Mouse (Mus musculus): ENCODE measurements at regions not wholly inside any gene's neighbourhood (a gene's known extent, or its start where the extent isn't known, plus 50 kb on each side); places are given as distances from the start of the nearest gene placed in this dataset.

GRCm38 (mm10) chr3:21739720-21740119 is 336.7 kb upstream of the Tbl1xr1 start:
- Histone ChIP-seq H3K4me3 (ENCODE audit: insufficient read depth, low read length) (no peak overlapping the region), H3K4me1 (ENCODE audit: control insufficient read depth, insufficient read depth, low read length) (no peaks in the 10 kb centered on the region), H3K27ac (ENCODE audit: insufficient read depth, low read depth, low read length) (no peak overlapping the region)
- TF ChIP-seq POLR2A (IDR thresholded peaks at IDR 0.05; ENCODE audit: borderline replicate concordance, low read depth, low read length): no peak
- no peak for TF ChIP-seq CTCF (IDR thresholded peaks at IDR 0.05; ENCODE audit: low read depth, low read length)

- Histone ChIP-seq H3K4me3 (ENCODE audit: insufficient read depth, low read length) (no peak overlapping the region), H3K27ac (ENCODE audit: insufficient read depth, low read depth, low read length) (no peak overlapping the region), H3K4me1 (ENCODE audit: control insufficient read depth, insufficient read depth, low read length) (no peaks in the 10 kb centered on the region)
- TF ChIP-seq POLR2A (IDR thresholded peaks at IDR 0.05; ENCODE audit: borderline replicate concordance, low read depth, low read length) (no peak), CTCF (IDR thresholded peaks at IDR 0.05; ENCODE audit: low read depth, low read length) (no peak)
Measured at GRCm38 (mm10) chr3:21744107-21744506, 332.3 kb upstream of the Tbl1xr1 start.

- no peak overlapping the region for H3K4me3 ChIP-seq (ENCODE audit: insufficient read depth, low read length)
- H3K27ac ChIP-seq (ENCODE audit: insufficient read depth, low read depth, low read length): no peak overlapping the region
- TF ChIP-seq CTCF (IDR thresholded peaks at IDR 0.05; ENCODE audit: low read depth, low read length): no peak
- TF ChIP-seq POLR2A (IDR thresholded peaks at IDR 0.05; ENCODE audit: borderline replicate concordance, low read depth, low read length): no peak
- H3K4me1 ChIP-seq (ENCODE audit: control insufficient read depth, insufficient read depth, low read length): peaks cover 8% of the 10 kb centered on the region
Measured at GRCm38 (mm10) chr3:21760516-21761218, 315.8 kb upstream of the Tbl1xr1 start.

GRCm38 (mm10) chr3:21761219-21761600 is 315.2 kb upstream of the Tbl1xr1 start:
- H3K27ac ChIP-seq (ENCODE audit: insufficient read depth, low read depth, low read length): no peak overlapping the region
- no peak for TF ChIP-seq CTCF (IDR thresholded peaks at IDR 0.05; ENCODE audit: low read depth, low read length)
- no peak for TF ChIP-seq POLR2A (IDR thresholded peaks at IDR 0.05; ENCODE audit: borderline replicate concordance, low read depth, low read length)

GRCm38 (mm10) chr3:21761909-21762308 is 314.5 kb upstream of the Tbl1xr1 start:
- no peak overlapping the region for H3K4me3 ChIP-seq (ENCODE audit: insufficient read depth, low read length)
- no peak for TF ChIP-seq CTCF (IDR thresholded peaks at IDR 0.05; ENCODE audit: low read depth, low read length)
- no peak for TF ChIP-seq POLR2A (IDR thresholded peaks at IDR 0.05; ENCODE audit: borderline replicate concordance, low read depth, low read length)
- H3K4me1 ChIP-seq (ENCODE audit: control insufficient read depth, insufficient read depth, low read length): peaks cover 8% of the 10 kb centered on the region
- no peak overlapping the region for H3K27ac ChIP-seq (ENCODE audit: insufficient read depth, low read depth, low read length)

More at GRCm38 (mm10) chr3:21761219-21761600, 315.2 kb upstream of the Tbl1xr1 start:
- Histone ChIP-seq H3K4me3 (ENCODE audit: insufficient read depth, low read length) (no peak overlapping the region), H3K4me1 (ENCODE audit: control insufficient read depth, insufficient read depth, low read length) (peaks cover 8% of the 10 kb centered on the region)

GRCm38 (mm10) chr3:21768081-21768480 is 308.4 kb upstream of the Tbl1xr1 start:
- no peaks in the 10 kb centered on the region for H3K4me1 ChIP-seq (ENCODE audit: control insufficient read depth, insufficient read depth, low read length)
- TF ChIP-seq CTCF (IDR thresholded peaks at IDR 0.05; ENCODE audit: low read depth, low read length) (no peak), POLR2A (IDR thresholded peaks at IDR 0.05; ENCODE audit: borderline replicate concordance, low read depth, low read length) (no peak)
- H3K27ac ChIP-seq (ENCODE audit: insufficient read depth, low read depth, low read length): no peak overlapping the region
- H3K4me3 ChIP-seq (ENCODE audit: insufficient read depth, low read length): no peak overlapping the region

- H3K4me3 ChIP-seq (ENCODE audit: insufficient read depth, low read length): no peak overlapping the region
- H3K27ac ChIP-seq (ENCODE audit: insufficient read depth, low read depth, low read length): no peak overlapping the region
- no peaks in the 10 kb centered on the region for H3K4me1 ChIP-seq (ENCODE audit: control insufficient read depth, insufficient read depth, low read length)
- TF ChIP-seq POLR2A (IDR thresholded peaks at IDR 0.05; ENCODE audit: borderline replicate concordance, low read depth, low read length): no peak
- no peak for TF ChIP-seq CTCF (IDR thresholded peaks at IDR 0.05; ENCODE audit: low read depth, low read length)
Measured at GRCm38 (mm10) chr3:21769920-21770547, 306.4 kb upstream of the Tbl1xr1 start.

- Histone ChIP-seq H3K27ac (ENCODE audit: insufficient read depth, low read depth, low read length) (no peak overlapping the region), H3K4me1 (ENCODE audit: control insufficient read depth, insufficient read depth, low read length) (no peaks in the 10 kb centered on the region), H3K4me3 (ENCODE audit: insufficient read depth, low read length) (no peak overlapping the region)
- TF ChIP-seq POLR2A (IDR thresholded peaks at IDR 0.05; ENCODE audit: borderline replicate concordance, low read depth, low read length): no peak
Measured at GRCm38 (mm10) chr3:21771752-21772298, 304.6 kb upstream of the Tbl1xr1 start.

- H3K27ac ChIP-seq (ENCODE audit: insufficient read depth, low read depth, low read length): no peak overlapping the region
- no peak overlapping the region for H3K4me3 ChIP-seq (ENCODE audit: insufficient read depth, low read length)
- H3K4me1 ChIP-seq (ENCODE audit: control insufficient read depth, insufficient read depth, low read length): no peaks in the 10 kb centered on the region
- TF ChIP-seq POLR2A (IDR thresholded peaks at IDR 0.05; ENCODE audit: borderline replicate concordance, low read depth, low read length) (no peak), CTCF (IDR thresholded peaks at IDR 0.05; ENCODE audit: low read depth, low read length) (no peak)
Measured at GRCm38 (mm10) chr3:21774172-21774842, 302.1 kb upstream of the Tbl1xr1 start.

GRCm38 (mm10) chr3:21778789-21779188 is 297.7 kb upstream of the Tbl1xr1 start:
- no peak overlapping the region for H3K27ac ChIP-seq (ENCODE audit: insufficient read depth, low read depth, low read length)
- H3K4me1 ChIP-seq (ENCODE audit: control insufficient read depth, insufficient read depth, low read length): no peaks in the 10 kb centered on the region
- TF ChIP-seq POLR2A (IDR thresholded peaks at IDR 0.05; ENCODE audit: borderline replicate concordance, low read depth, low read length): no peak
- no peak for TF ChIP-seq CTCF (IDR thresholded peaks at IDR 0.05; ENCODE audit: low read depth, low read length)
- no peak overlapping the region for H3K4me3 ChIP-seq (ENCODE audit: insufficient read depth, low read length)
